In the genomic region with DNA sequence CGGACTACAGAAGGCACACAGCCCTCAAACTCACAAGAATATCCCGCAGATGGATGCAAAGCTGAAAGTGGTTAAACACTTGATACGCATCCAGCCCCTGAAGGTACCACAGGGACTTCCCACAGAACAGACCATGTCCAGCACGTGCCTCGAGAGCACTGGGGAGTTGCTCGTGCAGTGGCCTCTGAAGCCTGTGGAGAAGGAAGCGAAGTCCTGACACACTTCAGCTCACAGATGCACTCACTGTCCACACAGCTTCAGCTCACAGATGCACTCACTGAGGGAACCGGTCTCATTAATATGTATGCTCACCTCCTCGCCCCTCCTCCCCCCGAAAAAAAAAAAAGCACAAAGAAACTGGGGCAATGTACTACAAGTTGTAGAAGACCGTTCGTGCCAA, we compare ENCODE assay signal across 13 mouse cellular contexts.
"Had no signal": no experiment of that assay in that cellular context is flagged by ENCODE, and none has a peak within 500 bp of the region (broad histone marks: within the 10 kb centered on the region; RNA-seq: fewer than 3 reads in every experiment).

No protein-coding gene starts in this region.

- H3K9ac ChIP-seq: liver, embryonic 15.5 days had no signal

- H3K9me3 ChIP-seq: limb, embryonic 10.5 days; liver, embryonic 15.5 days had no signal

- H3K4me2 ChIP-seq: liver, embryonic 11.5 days; liver, embryonic 15.5 days had no signal

- DNase-seq: kidney, adult 2 months; kidney, postnatal 25 days; lung, adult 2 months; lung, postnatal 36 days; right cerebral cortex, postnatal 14 days; thymus, adult 2 months; thymus, postnatal 25 days had no signal

- H3K36me3 ChIP-seq: limb, embryonic 10.5 days; liver, embryonic 15.5 days had no signal

- H3K27me3 ChIP-seq: liver, embryonic 15.5 days had no signal

- ATAC-seq: lung, postnatal 0 days; midbrain, embryonic 16.5 days had no signal

- H3K27ac ChIP-seq: left cerebral cortex, adult 2 months; limb, embryonic 10.5 days; liver, embryonic 15.5 days had no signal

- H3K4me3 ChIP-seq: left cerebral cortex, adult 2 months; limb, embryonic 10.5 days; liver, embryonic 15.5 days had no signal

- H3K4me1 ChIP-seq: liver, embryonic 15.5 days had no signal
